Mouse (Mus musculus) forebrain, embryonic 11.5 days (tissue): ENCODE results near the gene Gm10959. TPM values are rescaled to one million over a fixed set of nuclear protein-coding genes. Genes with fewer than 3 reads are reported as not detected.

Experiments
- ATAC-seq: fragments of 200-750 bp; cut with Nextera tagmentation; replicated peaks from 2 replicates; pipeline ENCODE4 v1.8.0; 2017; ENCODE audit warnings: moderate TSS enrichment; ENCODE audit not compliant: low FRiP score
- DNase-seq: peaks from one replicate; pipeline ENCODE4 v3.0.0-alpha.2; 2017; ENCODE audit warnings: low spot score
- H3K27ac ChIP-seq: fragments of 300-500 bp; sonication (generic); 2 replicates; pipeline ENCODE4 v1.5.1; 2014; ENCODE audit warnings: low read depth, low read length
- H3K27me3 ChIP-seq: fragments of 300-500 bp; sonication (generic); 2 replicates; pipeline ENCODE4 v1.6.1; 2014; ENCODE audit warnings: mild to moderate bottlenecking, low read length, mixed read lengths; ENCODE audit not compliant: control insufficient read depth, insufficient read depth
- H3K36me3 ChIP-seq: fragments of 300-500 bp; sonication (generic); 2 replicates; pipeline ENCODE4 v1.6.1; 2014; ENCODE audit warnings: mild to moderate bottlenecking, low read length, moderate library complexity, mixed read lengths; ENCODE audit not compliant: control insufficient read depth, insufficient read depth
- H3K4me1 ChIP-seq: fragments of 300-500 bp; sonication (generic); replicated peaks from 2 replicates; pipeline ENCODE4 v1.6.1; 2014; ENCODE audit warnings: low read length, mixed read lengths; ENCODE audit not compliant: control insufficient read depth, insufficient read depth
- H3K4me2 ChIP-seq: fragments of 300-500 bp; sonication (generic); 2 replicates; pipeline ENCODE4 v1.6.1; 2014; ENCODE audit warnings: low read depth, mild to moderate bottlenecking, low read length, moderate library complexity, mixed read lengths; ENCODE audit not compliant: severe bottlenecking
- H3K4me3 ChIP-seq: fragments of 300-500 bp; sonication (generic); 2 replicates; pipeline ENCODE4 v1.5.1; 2014; ENCODE audit warnings: low read depth, low read length
- H3K9ac ChIP-seq: fragments of 300-500 bp; sonication (generic); 2 replicates; pipeline ENCODE4 v1.6.1; 2014; ENCODE audit warnings: low read length
- H3K9me3 ChIP-seq: fragments of 300-500 bp; sonication (generic); 2 replicates; pipeline ENCODE4 v1.6.1; 2016; ENCODE audit warnings: low read length, mixed read lengths; ENCODE audit not compliant: control insufficient read depth
- WGBS: fragments of 180-500 bp; shearing (Covaris S2); extraction: QIAGEN DNeasy Blood & Tissue Kit; methylation state at CpG from one replicate; pipeline ENCODE4 v1.1.7; 2014; 5-methylcytosine and 5-hydroxymethylcytosine counted together
- polyA plus RNA-seq: library from polyadenylated mRNA; unstranded; fragments of >200 nt; fragmentation: Nextera tagmentation; extraction: Ambion mirVana; gene quantifications from 2 replicates; pipeline ENCODE4 v1.2.1, GENCODE M21; 2014

The Gm10959 gene
- polyA plus RNA-seq, 1 experiment from 2014 or later, result not detected

- Histone ChIP-seq H3K9ac (no peak overlapping the region), H3K4me3 (no peak overlapping the region), H3K36me3 (no peaks in the 10 kb centered on the region), H3K27me3 (no peaks in the 10 kb centered on the region), H3K27ac (no peak overlapping the region), H3K4me2 (no peak overlapping the region), H3K4me1 (no peaks in the 10 kb centered on the region), H3K9me3 (no peaks in the 10 kb centered on the region)
- no peak for DNase-seq
- WGBS, result 86% methylated on average over 3 of the region's 3 CpGs
- ATAC-seq, result no peak
Observed at GRCm38 (mm10) chr3:122877543-122877942, 41.6 kb downstream of the Gm10959 start.

- Histone ChIP-seq H3K4me2 (no peak overlapping the region), H3K36me3 (no peaks in the 10 kb centered on the region), H3K9me3 (no peaks in the 10 kb centered on the region), H3K9ac (no peak overlapping the region), H3K4me3 (no peak overlapping the region), H3K27me3 (no peaks in the 10 kb centered on the region), H3K27ac (no peak overlapping the region), H3K4me1 (no peaks in the 10 kb centered on the region)
- no peak for DNase-seq
- WGBS, result 87% methylated on average over 2 of the region's 2 CpGs
- no peak for ATAC-seq
Observed at GRCm38 (mm10) chr3:122876870-122877269, 42.3 kb downstream of the Gm10959 start.

DNA sequence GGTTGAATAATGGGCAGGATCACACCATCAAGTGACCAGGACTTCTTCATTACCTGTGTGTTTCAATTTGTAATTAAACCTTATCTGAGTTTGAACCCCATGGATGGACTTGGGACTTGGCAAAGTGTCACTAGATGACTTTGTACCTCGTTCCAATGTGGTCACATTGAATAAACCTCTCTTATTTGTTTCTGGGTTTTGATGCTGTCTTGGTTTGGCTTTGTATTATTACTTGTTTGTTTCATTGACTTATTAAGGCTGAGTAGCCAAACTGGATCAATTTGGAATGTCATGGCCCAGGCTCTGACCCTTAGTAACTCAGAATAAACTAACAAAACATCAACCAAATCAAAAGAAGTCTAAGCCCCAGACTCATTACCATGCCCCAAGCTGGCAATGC, 47.6 kb downstream of the Gm10959 start:
- H3K4me3 ChIP-seq, result no peak overlapping the region
- no peaks in the 10 kb centered on the region for H3K4me1 ChIP-seq
- H3K27ac ChIP-seq, result no peak overlapping the region
- H3K36me3 ChIP-seq, result no peaks in the 10 kb centered on the region
- no peaks in the 10 kb centered on the region for H3K9me3 ChIP-seq
- WGBS, result 91% methylated on average over 1 of the region's 1 CpGs
- no peak overlapping the region for H3K9ac ChIP-seq
- H3K27me3 ChIP-seq, result no peaks in the 10 kb centered on the region
- DNase-seq, result no peak
- no peak for ATAC-seq
- H3K4me2 ChIP-seq, result no peak overlapping the region

DNA sequence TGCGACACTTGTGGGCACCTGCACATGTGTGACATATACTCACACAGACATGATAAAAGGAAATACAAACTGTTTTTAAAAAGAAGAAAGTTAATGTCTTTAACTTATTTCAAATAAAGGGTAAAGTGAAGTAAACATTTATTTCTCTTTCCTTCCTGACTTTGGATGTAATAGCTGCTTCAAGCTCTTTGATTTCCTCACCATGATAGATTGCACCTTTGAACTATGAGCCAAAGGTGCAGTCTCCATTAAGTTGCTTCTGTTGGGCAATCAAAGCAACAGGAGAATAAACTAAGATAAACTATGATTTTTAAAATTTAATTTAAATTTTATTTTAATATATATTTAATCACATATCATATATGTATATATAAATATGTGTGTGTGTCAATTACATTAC, 50.9 kb downstream of the Gm10959 start:
- H3K4me3 ChIP-seq, result no peak overlapping the region
- no peaks in the 10 kb centered on the region for H3K27me3 ChIP-seq
- ATAC-seq (no peak), DNase-seq (no peak)
- WGBS, result 96% methylated on average over 1 of the region's 1 CpGs
- H3K27ac ChIP-seq, result no peak overlapping the region
- H3K36me3 ChIP-seq, result no peaks in the 10 kb centered on the region
- no peak overlapping the region for H3K9ac ChIP-seq
- H3K9me3 ChIP-seq, result no peaks in the 10 kb centered on the region
- no peak overlapping the region for H3K4me2 ChIP-seq
- H3K4me1 ChIP-seq, result no peaks in the 10 kb centered on the region

DNA sequence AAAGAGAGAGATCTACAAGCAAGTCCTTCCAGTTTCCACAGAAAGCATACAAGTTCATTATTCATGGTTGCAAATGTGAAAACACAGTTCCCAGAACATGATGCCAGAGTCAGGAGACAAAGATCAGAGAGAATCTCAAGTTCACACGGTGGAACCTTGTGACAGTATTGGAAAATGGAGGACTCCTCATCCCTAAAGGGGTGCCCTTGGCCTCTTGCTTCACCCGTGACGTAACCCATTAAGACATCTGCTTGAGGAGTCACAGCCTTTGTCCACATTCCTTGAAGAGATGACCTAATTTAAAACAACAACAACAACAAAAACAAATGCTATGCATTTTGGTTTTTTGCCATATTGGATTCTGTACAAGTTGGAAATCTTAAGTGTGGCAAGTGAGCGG, 54.1 kb downstream of the Gm10959 start:
- no peak overlapping the region for H3K4me2 ChIP-seq
- no peaks in the 10 kb centered on the region for H3K36me3 ChIP-seq
- no peak for DNase-seq
- no peak for ATAC-seq
- H3K9me3 ChIP-seq, result no peaks in the 10 kb centered on the region
- H3K27me3 ChIP-seq, result no peaks in the 10 kb centered on the region
- H3K27ac ChIP-seq, result no peak overlapping the region
- no peaks in the 10 kb centered on the region for H3K4me1 ChIP-seq
- H3K9ac ChIP-seq, result no peak overlapping the region
- 85% methylated on average over 4 of the region's 4 CpGs for WGBS
- no peak overlapping the region for H3K4me3 ChIP-seq

Other genes starting within 250 kb of the Gm10959 start
- gene Pde5a, start 190.4 kb downstream of the Gm10959 start, polyA plus RNA-seq, result 5.3 and 5.5 TPM in 2 replicates
- not detected in 2 replicates for gene Fabp2, start 24.3 kb downstream of the Gm10959 start, polyA plus RNA-seq
- gene 1810037I17Rik, start 4.8 kb upstream of the Gm10959 start, polyA plus RNA-seq, result 88.0 and 95.6 TPM in 2 replicates
- gene Usp53, start 65.2 kb upstream of the Gm10959 start, polyA plus RNA-seq, result 4.8 and 6.0 TPM in 2 replicates
- gene Myoz2, start 115.7 kb upstream of the Gm10959 start, polyA plus RNA-seq, result not detected in 2 replicates